Mouse (Mus musculus) liver, embryonic 14.5 days (tissue): ENCODE measurements around the gene Nfkbia.

ENCODE experiments used
- CTCF ChIP-seq: IDR thresholded peaks from 2 replicates; pipeline ENCODE4 v1.5.1; 2016; ENCODE audit warnings: antibody characterized with exemption, low read depth, control low read depth
- EP300 ChIP-seq: IDR thresholded peaks from 2 replicates; pipeline ENCODE4 v1.6.1; 2016; ENCODE audit warnings: antibody characterized with exemption, low read depth

- TF ChIP-seq CTCF (no peak), EP300 (no peak)
Measured at GRCm38 (mm10) chr12:55487843-55488660, 4.4 kb downstream of the Nfkbia start.
